Mouse (Mus musculus) lung, embryonic 15.5 days (tissue): ENCODE data around the gene Fes. TPM values are rescaled to one million over a fixed set of nuclear protein-coding genes. Genes with fewer than 3 reads are reported as not detected.

ENCODE experiments used
- ATAC-seq: fragments of 200-750 bp; cut with Nextera tagmentation; 2 replicates; pipeline ENCODE4 v1.8.0; 2017; ENCODE audit warnings: moderate number of reproducible peaks, borderline replicate concordance; ENCODE audit not compliant: low FRiP score, low TSS enrichment; ENCODE audit errors: extremely low read depth
- H3K27ac ChIP-seq: fragments of 300-500 bp; sonication (generic); 2 replicates; pipeline ENCODE4 v1.5.1; 2015; ENCODE audit warnings: moderate library complexity, mild to moderate bottlenecking, inconsistent platforms
- H3K27me3 ChIP-seq: fragments of 300-500 bp; sonication (generic); 2 replicates; pipeline ENCODE4 v1.6.1; 2015; ENCODE audit warnings: inconsistent platforms
- H3K36me3 ChIP-seq: fragments of 300-500 bp; sonication (generic); 2 replicates; pipeline ENCODE4 v1.6.1; 2015; ENCODE audit warnings: inconsistent platforms
- H3K4me1 ChIP-seq: fragments of 300-500 bp; sonication (generic); 2 replicates; pipeline ENCODE4 v1.6.1; 2015; ENCODE audit warnings: inconsistent platforms
- H3K4me2 ChIP-seq: fragments of 300-500 bp; sonication (generic); 2 replicates; pipeline ENCODE4 v1.6.1; 2015; ENCODE audit warnings: inconsistent platforms, mild to moderate bottlenecking, moderate library complexity
- H3K4me3 ChIP-seq: fragments of 300-500 bp; sonication (generic); 2 replicates; pipeline ENCODE4 v1.5.1; 2015; ENCODE audit warnings: mild to moderate bottlenecking, inconsistent platforms
- H3K9ac ChIP-seq: fragments of 300-500 bp; sonication (generic); 2 replicates; pipeline ENCODE4 v1.6.1; 2015; ENCODE audit warnings: inconsistent platforms
- H3K9me3 ChIP-seq: fragments of 300-500 bp; sonication (generic); 2 replicates; pipeline ENCODE4 v1.6.1; 2016; ENCODE audit warnings: inconsistent platforms
- WGBS: fragments of 180-500 bp; shearing (Covaris S2); methylation state at CpG from one replicate; pipeline ENCODE4 v1.1.7; 2015; 5-methylcytosine and 5-hydroxymethylcytosine counted together
- polyA plus RNA-seq: library from polyadenylated mRNA; unstranded; fragments of >200 nt; fragmentation: Nextera tagmentation; extraction: Ambion mirVana; gene quantifications from 2 replicates; pipeline ENCODE4 v1.2.1, GENCODE M21; 2015

The Fes gene
- polyA plus RNA-seq = 15.2 and 17.8 TPM in 2 replicates

DNA sequence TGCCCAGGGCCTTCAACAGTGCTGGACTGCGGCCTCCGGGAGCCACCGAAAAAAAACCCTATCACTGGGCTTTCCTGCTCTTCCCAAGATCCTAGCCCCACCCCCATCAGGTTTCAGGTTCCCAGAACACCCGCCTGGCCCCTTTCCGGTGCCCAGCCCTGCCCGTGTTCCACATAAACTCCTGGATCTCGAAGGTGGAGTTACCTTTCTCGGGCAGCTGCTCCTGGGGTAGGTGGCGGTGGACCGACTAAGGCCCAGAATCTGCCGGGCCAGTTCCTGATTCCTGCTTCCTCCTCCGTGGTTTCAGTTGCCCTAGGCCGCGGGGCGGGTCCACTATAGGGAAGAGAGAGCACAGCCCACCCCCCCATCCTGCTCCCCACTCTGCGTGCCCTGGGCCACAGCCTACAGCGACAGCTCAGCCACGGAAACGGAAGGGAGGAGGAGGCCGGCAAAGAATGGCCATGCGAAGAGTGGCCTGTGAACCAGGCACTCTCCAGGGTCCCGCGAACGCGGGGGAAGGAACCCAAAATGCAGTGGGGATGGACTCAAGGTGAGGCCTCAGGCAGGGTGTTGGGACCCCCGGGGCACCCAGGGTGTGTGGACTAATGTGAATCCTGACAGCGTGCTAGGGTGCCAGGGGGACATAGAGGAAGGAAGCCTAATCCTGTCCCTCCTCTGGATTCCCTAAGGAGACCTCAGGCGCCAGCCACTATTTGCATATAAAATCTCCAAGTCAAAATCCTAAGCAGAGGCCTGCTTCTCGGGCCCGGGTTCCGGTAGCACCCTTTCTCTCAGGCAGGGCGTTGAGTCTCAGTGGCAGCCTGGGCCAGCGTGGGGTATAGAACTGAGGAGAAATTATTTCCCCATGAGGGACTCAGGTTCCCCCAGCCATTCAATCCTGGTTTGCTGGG lies at the start of gene Fes:
Gene Fes (minus strand): TSS at position 314 of the 911 bp plus-strand sequence.
- Histone ChIP-seq H3K27me3 (no peaks in the 10 kb centered on the region), H3K27ac (peak within 1 kb of the TSS; percentile 75), H3K4me3 (peak within 1 kb of the TSS; percentile 36), H3K9me3 (no peaks in the 10 kb centered on the region), H3K4me2 (peak within 1 kb of the TSS; percentile 47), H3K4me1 (peaks cover 20% of the 10 kb centered on the region), H3K9ac (peak within 1 kb of the TSS; percentile 43), H3K36me3 (peaks cover 33% of the 10 kb centered on the region)
- 19% methylated on average over 33 of the region's 33 CpGs for WGBS
- peak; percentile 33; the same call in 1 of the 2 replicates for ATAC-seq

- H3K27ac ChIP-seq = no peak overlapping the region
- H3K4me2 ChIP-seq = no peak overlapping the region
- no peaks in the 10 kb centered on the region for H3K9me3 ChIP-seq
- ATAC-seq = no peak
- H3K36me3 ChIP-seq = no peaks in the 10 kb centered on the region
- H3K9ac ChIP-seq = no peak overlapping the region
- H3K4me3 ChIP-seq = no peak overlapping the region
- 63% methylated on average over 7 of the region's 7 CpGs for WGBS
- no peaks in the 10 kb centered on the region for H3K27me3 ChIP-seq
- H3K4me1 ChIP-seq = peaks cover 15% of the 10 kb centered on the region
These were observed 48.8 kb upstream of the Fes start for GRCm38 (mm10) chr7:80436571-80436970.

GRCm38 (mm10) chr7:80435594-80435993 lies 47.8 kb upstream of the Fes start:
- WGBS = 54% methylated on average over 3 of the region's 3 CpGs
- no peak overlapping the region for H3K27ac ChIP-seq
- no peaks in the 10 kb centered on the region for H3K9me3 ChIP-seq
- peaks cover 7% of the 10 kb centered on the region for H3K4me1 ChIP-seq
- no peaks in the 10 kb centered on the region for H3K36me3 ChIP-seq
- H3K9ac ChIP-seq = no peak overlapping the region
- H3K27me3 ChIP-seq = no peaks in the 10 kb centered on the region
- no peak overlapping the region for H3K4me3 ChIP-seq
- no peak overlapping the region for H3K4me2 ChIP-seq
- ATAC-seq = no peak

DNA sequence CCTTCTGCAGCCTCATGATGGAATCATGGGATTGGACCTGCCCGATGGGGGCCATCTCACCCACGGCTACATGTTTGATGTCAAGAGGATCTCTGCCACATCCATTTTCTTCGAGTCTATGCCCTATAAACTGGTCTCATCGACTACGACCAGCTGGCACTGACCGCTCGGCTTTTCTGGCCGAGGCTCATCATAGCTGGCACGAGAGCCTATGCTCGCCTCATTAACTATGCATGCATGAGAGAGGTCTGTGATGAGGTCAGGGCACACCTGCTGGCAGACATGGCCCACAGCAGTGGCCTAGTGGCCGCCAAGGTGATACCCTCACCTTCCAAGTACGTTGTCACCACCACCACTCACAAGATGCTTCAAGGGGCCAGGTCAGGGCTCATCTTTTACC lies 41.9 kb upstream of the Fes start:
- 88% methylated on average over 12 of the region's 12 CpGs for WGBS
- Histone ChIP-seq H3K27ac (no peak overlapping the region), H3K9me3 (no peaks in the 10 kb centered on the region), H3K4me1 (no peaks in the 10 kb centered on the region), H3K4me3 (no peak overlapping the region), H3K27me3 (no peaks in the 10 kb centered on the region), H3K9ac (no peak overlapping the region), H3K36me3 (no peaks in the 10 kb centered on the region), H3K4me2 (no peak overlapping the region)
- ATAC-seq = no peak

GRCm38 (mm10) chr7:80427730-80428129 lies 40.0 kb upstream of the Fes start:
- Histone ChIP-seq H3K9ac (no peak overlapping the region), H3K9me3 (no peaks in the 10 kb centered on the region), H3K4me3 (no peak overlapping the region), H3K27ac (no peak overlapping the region), H3K4me1 (peaks cover 6% of the 10 kb centered on the region), H3K4me2 (no peak overlapping the region), H3K36me3 (no peaks in the 10 kb centered on the region), H3K27me3 (no peaks in the 10 kb centered on the region)
- no peak for ATAC-seq
- WGBS = 76% methylated on average over 5 of the region's 5 CpGs

DNA sequence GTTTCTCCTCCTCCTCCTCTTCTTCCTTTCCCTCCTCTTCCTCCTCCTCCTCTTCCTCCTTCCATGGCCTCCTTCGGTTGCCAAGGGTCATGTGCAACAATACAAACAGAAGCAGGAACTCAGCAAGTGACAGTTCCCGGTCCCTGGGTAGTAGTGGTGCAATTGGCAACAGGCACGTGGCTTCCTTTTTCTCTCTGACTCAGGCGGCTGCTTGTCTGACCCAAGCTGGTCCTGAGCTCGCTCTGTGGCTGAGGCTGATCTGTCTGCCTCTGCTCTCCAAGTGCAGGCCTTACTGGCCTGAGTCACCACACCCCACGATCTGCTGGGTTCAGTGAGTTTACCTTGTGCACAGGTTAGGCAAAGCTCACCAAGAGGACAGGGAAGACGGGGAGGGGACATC lies 38.6 kb upstream of the Fes start:
- no peak overlapping the region for H3K27ac ChIP-seq
- WGBS = 56% methylated on average over 7 of the region's 7 CpGs
- no peak overlapping the region for H3K9ac ChIP-seq
- H3K4me2 ChIP-seq = no peak overlapping the region
- no peaks in the 10 kb centered on the region for H3K27me3 ChIP-seq
- H3K9me3 ChIP-seq = no peaks in the 10 kb centered on the region
- H3K36me3 ChIP-seq = no peaks in the 10 kb centered on the region
- no peak overlapping the region for H3K4me3 ChIP-seq
- no peak for ATAC-seq
- peaks cover 7% of the 10 kb centered on the region for H3K4me1 ChIP-seq

DNA sequence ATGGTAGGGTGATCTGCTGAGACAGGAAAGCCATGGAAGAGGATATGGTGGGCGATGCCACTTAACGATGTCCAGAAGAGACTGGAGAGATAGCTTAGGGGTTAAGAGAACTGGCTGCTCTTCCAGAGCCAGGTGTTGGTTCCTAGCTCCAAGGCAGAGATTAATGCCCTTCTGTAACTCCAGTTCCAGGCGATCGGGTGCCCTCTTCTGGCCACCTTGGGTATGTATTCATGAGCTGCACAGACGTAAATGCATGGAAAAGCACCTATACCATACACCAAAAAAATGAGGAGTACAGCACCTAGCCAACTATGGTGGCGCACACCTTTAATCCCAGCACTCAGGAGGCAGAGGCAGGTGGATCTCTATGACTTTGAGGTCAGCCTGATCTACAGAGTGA lies 37.0 kb upstream of the Fes start:
- H3K36me3 ChIP-seq = no peaks in the 10 kb centered on the region
- H3K9me3 ChIP-seq = no peaks in the 10 kb centered on the region
- no peak overlapping the region for H3K4me3 ChIP-seq
- no peak overlapping the region for H3K9ac ChIP-seq
- H3K27ac ChIP-seq = no peak overlapping the region
- ATAC-seq = no peak
- no peak overlapping the region for H3K4me2 ChIP-seq
- peaks cover 7% of the 10 kb centered on the region for H3K4me1 ChIP-seq
- H3K27me3 ChIP-seq = no peaks in the 10 kb centered on the region
- WGBS = 74% methylated on average over 6 of the region's 6 CpGs

- no peaks in the 10 kb centered on the region for H3K36me3 ChIP-seq
- peak overlapping the region; percentile 16 for H3K4me3 ChIP-seq
- 0 out of 2 replicates have a peak, but pooled peaks have one; percentile 42 for ATAC-seq
- no peaks in the 10 kb centered on the region for H3K27me3 ChIP-seq
- no peaks in the 10 kb centered on the region for H3K9me3 ChIP-seq
- H3K4me2 ChIP-seq = peak overlapping the region; percentile 49
- H3K27ac ChIP-seq = 0 out of 2 replicates have a peak overlapping the region, but pooled peaks have one; percentile 4
- H3K4me1 ChIP-seq = peaks cover 7% of the 10 kb centered on the region
- no peak overlapping the region for H3K9ac ChIP-seq
- WGBS = 12% methylated on average over 20 of the region's 20 CpGs
These were observed 35.2 kb upstream of the Fes start for GRCm38 (mm10) chr7:80422759-80423480.

- Histone ChIP-seq H3K4me2 (no peak overlapping the region), H3K27ac (no peak overlapping the region), H3K36me3 (no peaks in the 10 kb centered on the region), H3K9ac (no peak overlapping the region), H3K27me3 (no peaks in the 10 kb centered on the region), H3K4me1 (peaks cover 7% of the 10 kb centered on the region), H3K9me3 (no peaks in the 10 kb centered on the region), H3K4me3 (no peak overlapping the region)
- WGBS = 89% methylated on average over 6 of the region's 6 CpGs
- ATAC-seq = no peak
These were observed 33.8 kb upstream of the Fes start for GRCm38 (mm10) chr7:80421576-80421975.

DNA sequence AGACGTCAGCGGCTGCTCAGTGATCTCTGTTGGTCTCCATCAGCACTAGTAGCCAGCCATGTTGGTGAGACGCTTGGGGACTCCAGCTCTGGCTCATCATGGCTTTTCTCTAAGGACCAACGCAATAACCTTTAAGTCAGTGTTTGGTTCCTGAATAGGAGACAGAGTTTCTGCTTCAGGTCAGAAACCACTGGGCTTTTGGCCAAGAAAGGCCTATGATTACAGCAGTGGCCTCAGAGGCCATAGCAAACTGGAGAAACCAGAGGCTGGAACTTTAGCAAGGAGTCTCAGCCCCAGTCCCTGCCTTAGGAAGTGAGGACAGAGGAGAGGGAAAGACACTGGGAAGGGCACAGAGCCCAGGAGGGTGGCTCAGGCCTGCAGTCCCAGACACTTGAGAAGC lies 32.8 kb upstream of the Fes start:
- no peak overlapping the region for H3K4me2 ChIP-seq
- no peaks in the 10 kb centered on the region for H3K36me3 ChIP-seq
- no peaks in the 10 kb centered on the region for H3K27me3 ChIP-seq
- H3K9me3 ChIP-seq = no peaks in the 10 kb centered on the region
- 80% methylated on average over 4 of the region's 4 CpGs for WGBS
- no peak overlapping the region for H3K4me3 ChIP-seq
- peaks cover 7% of the 10 kb centered on the region for H3K4me1 ChIP-seq
- no peak overlapping the region for H3K9ac ChIP-seq
- no peak overlapping the region for H3K27ac ChIP-seq
- no peak for ATAC-seq

DNA sequence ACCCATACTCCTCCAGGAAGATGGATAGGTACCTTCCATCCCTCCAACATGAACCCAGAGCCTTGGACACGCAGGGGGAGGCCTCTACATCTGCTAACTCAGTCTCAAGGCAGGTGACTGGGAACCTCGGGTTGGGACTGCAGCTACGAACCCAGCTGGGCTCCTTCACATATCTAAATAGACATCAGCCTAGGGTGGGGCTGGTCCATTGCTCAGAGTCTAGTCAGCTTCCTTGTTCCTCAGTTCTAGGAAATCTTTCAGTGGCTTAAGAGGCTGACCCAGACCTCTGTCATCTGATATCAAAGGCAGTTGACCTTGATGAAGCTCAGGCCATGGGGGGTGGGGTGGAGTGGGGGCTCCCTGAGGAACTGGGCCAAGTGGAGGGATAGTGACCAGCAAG lies 31.5 kb upstream of the Fes start:
- no peaks in the 10 kb centered on the region for H3K36me3 ChIP-seq
- peaks cover 9% of the 10 kb centered on the region for H3K4me1 ChIP-seq
- H3K9me3 ChIP-seq = no peaks in the 10 kb centered on the region
- H3K4me2 ChIP-seq = no peak overlapping the region
- H3K4me3 ChIP-seq = no peak overlapping the region
- no peak for ATAC-seq
- H3K27me3 ChIP-seq = no peaks in the 10 kb centered on the region
- no peak overlapping the region for H3K9ac ChIP-seq
- 36% methylated on average over 3 of the region's 3 CpGs for WGBS
- H3K27ac ChIP-seq = no peak overlapping the region

DNA sequence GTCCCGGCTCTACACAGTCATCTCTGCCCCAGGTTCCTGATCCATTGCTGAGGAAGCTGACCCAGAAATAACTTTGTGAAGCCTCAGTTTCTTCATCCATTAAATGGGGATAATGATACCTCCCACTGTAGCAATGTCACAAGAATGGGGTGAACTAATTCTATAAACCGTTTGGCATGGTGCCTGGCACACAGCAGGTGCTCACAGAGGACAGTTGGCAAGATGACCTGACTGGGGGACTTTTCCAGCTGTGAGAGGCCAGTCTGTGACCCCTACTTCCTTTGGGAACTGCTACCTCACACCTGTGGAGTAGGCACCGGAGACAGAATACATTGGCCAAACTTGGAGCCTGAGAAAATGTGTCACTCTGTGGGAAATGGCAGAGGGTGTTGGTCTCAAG lies 30.3 kb upstream of the Fes start:
- Histone ChIP-seq H3K9ac (no peak overlapping the region), H3K27ac (no peak overlapping the region)
- WGBS = 82% methylated on average over 3 of the region's 3 CpGs

More for the DNA sequence above, 30.3 kb upstream of the Fes start:
- Histone ChIP-seq H3K4me1 (peaks cover 11% of the 10 kb centered on the region), H3K4me2 (no peak overlapping the region), H3K36me3 (no peaks in the 10 kb centered on the region), H3K27me3 (no peaks in the 10 kb centered on the region), H3K4me3 (no peak overlapping the region), H3K9me3 (no peaks in the 10 kb centered on the region)
- no peak for ATAC-seq
